Mouse (Mus musculus) gonadal fat pad, adult 2 months (tissue): ENCODE measurements around the gene Bckdhb. TPM values are rescaled to one million over a fixed set of nuclear protein-coding genes. Genes with fewer than 3 reads are reported as not detected.

Source experiments
- DNase-seq: peaks from one replicate; pipeline ENCODE4 v3.0.0-alpha.2; 2012; ENCODE audit warnings: low read depth
- polyA plus RNA-seq: library from polyadenylated mRNA; depleted of rRNA; stranded (reverse); fragments of >200 nt; gene quantifications from 2 replicates; pipeline ENCODE4 v1.2.3, GENCODE M21; 2012; rRNA removed

Gene Bckdhb
- polyA plus RNA-seq, 1 experiment = 36.5 TPM

GRCm38 (mm10) chr9:84107045-84107813 is 182.3 kb downstream of the Bckdhb start:
- no peak for DNase-seq

GRCm38 (mm10) chr9:84108534-84108933 is 183.6 kb downstream of the Bckdhb start:
- DNase-seq = no peak

GRCm38 (mm10) chr9:84109777-84110478 is 185.0 kb downstream of the Bckdhb start:
- no peak for DNase-seq

- DNase-seq = no peak
Observed at GRCm38 (mm10) chr9:84110616-84111015, 185.7 kb downstream of the Bckdhb start.

- no peak for DNase-seq
Observed at GRCm38 (mm10) chr9:84112319-84112718, 187.4 kb downstream of the Bckdhb start.

GRCm38 (mm10) chr9:84112842-84113568 is 188.1 kb downstream of the Bckdhb start:
- no peak for DNase-seq

- DNase-seq = no peak
Observed at GRCm38 (mm10) chr9:84114254-84114653, 189.3 kb downstream of the Bckdhb start.

GRCm38 (mm10) chr9:84117337-84117736 is 192.4 kb downstream of the Bckdhb start:
- no peak for DNase-seq

GRCm38 (mm10) chr9:84124996-84125395 is 200.1 kb downstream of the Bckdhb start:
- no peak for DNase-seq

GRCm38 (mm10) chr9:84130338-84130737 is 205.4 kb downstream of the Bckdhb start:
- no peak for DNase-seq

- peak; percentile 44 for DNase-seq
Observed at GRCm38 (mm10) chr9:84135062-84135461, 210.1 kb downstream of the Bckdhb start.

GRCm38 (mm10) chr9:84137192-84137591 is 212.2 kb downstream of the Bckdhb start:
- no peak for DNase-seq

- no peak for DNase-seq
Observed at GRCm38 (mm10) chr9:84148124-84148523, 223.2 kb downstream of the Bckdhb start.

Other genes starting within 250 kb of the Bckdhb start
- 18.9 and 26.7 TPM in 2 replicates for gene Elovl4, start 118.9 kb upstream of the Bckdhb start, polyA plus RNA-seq
- gene Ttk, start 90.5 kb upstream of the Bckdhb start, polyA plus RNA-seq = 0.24 TPM in 2 replicates